Comparison of ENCODE assay signal across 28 mouse cellular contexts in genomic region chr2:179414704-179415103, GRCm38 (mm10). TPM values are rescaled to one million over a fixed set of nuclear protein-coding genes. Genes with fewer than 3 reads are reported as not detected.
A peak's percentile ranks its signal among the peaks of the same experiment; 100 is the strongest.
DNase-seq lines count a peak whose midpoint lies in the region; ATAC-seq and TF ChIP-seq lines count a peak whose summit lies in the region.
"Had no signal": no experiment of that assay in that cellular context is flagged by ENCODE, and none has a peak within 500 bp of the region (broad histone marks: within the 10 kb centered on the region; RNA-seq: fewer than 3 reads in every experiment).

No protein-coding gene starts in this region.

- no peaks in the 10 kb centered on the region for H3K36me3 ChIP-seq in heart, embryonic 11.5 days (ENCODE audit: control insufficient read depth, insufficient read depth, low read length)
- H3K36me3 ChIP-seq in E14TG2a.4 (ENCODE audit: insufficient read depth, low read length): no peaks in the 10 kb centered on the region
- H3K36me3 ChIP-seq: embryonic facial prominence, embryonic 13.5 days; embryonic facial prominence, embryonic 15.5 days; forebrain, embryonic 10.5 days; forebrain, embryonic 12.5 days; G1E had no signal

- no peaks in the 10 kb centered on the region for H3K9me3 ChIP-seq in heart, embryonic 11.5 days (replicated peaks; ENCODE audit: control insufficient read depth, low read length)
- no peaks in the 10 kb centered on the region for H3K9me3 ChIP-seq in E14TG2a.4 (ENCODE audit: low read length)
- H3K9me3 ChIP-seq: embryonic facial prominence, embryonic 13.5 days; embryonic facial prominence, embryonic 15.5 days; forebrain, embryonic 10.5 days; forebrain, embryonic 12.5 days had no signal

- no peaks in the 10 kb centered on the region for H3K27me3 ChIP-seq in heart, embryonic 11.5 days (ENCODE audit: control insufficient read depth, insufficient read depth, low read length)
- H3K27me3 ChIP-seq in E14TG2a.4 (ENCODE audit: insufficient read depth, low read length): no peaks in the 10 kb centered on the region
- H3K27me3 ChIP-seq: CH12.LX; embryonic facial prominence, embryonic 15.5 days; Patski had no signal

- peak; percentile 60 for DNase-seq in heart, adult 11 months
- peak; percentile 61 for DNase-seq in R1 (ENCODE audit: low read depth, low spot score)
- DNase-seq in left cerebral cortex, postnatal 14 days (ENCODE audit: low spot score in 2 of 2): no peak
- DNase-seq: adrenal gland, adult 2 months; adrenal gland, postnatal 10 days; adrenal gland, postnatal 25 days; B cell, adult 2 months; cerebellum, adult 11 months; cerebellum, adult 18-20 months; cerebellum, adult 8-10 months; cerebellum, adult 9-11 months; cerebellum, postnatal 14 days; cerebellum, postnatal 36 days; embryo, embryonic 11 days had no signal

- no peak overlapping the region for H3K9ac ChIP-seq in heart, embryonic 11.5 days (ENCODE audit: low read depth, low read length)
- H3K9ac ChIP-seq: embryonic facial prominence, embryonic 13.5 days; embryonic facial prominence, embryonic 15.5 days; forebrain, embryonic 12.5 days had no signal

- H3K4me2 ChIP-seq in heart, embryonic 11.5 days: no peak overlapping the region
- H3K4me2 ChIP-seq: embryonic facial prominence, embryonic 13.5 days; embryonic facial prominence, embryonic 15.5 days; forebrain, embryonic 12.5 days had no signal

- intact Hi-C loops in left cerebral cortex, postnatal 14 days (cut with DNase I): no loop called here

- TF ChIP-seq CTCF in E14TG2a.4 (conservative IDR thresholded peaks at IDR 0.05; ENCODE audit: low read length): no peak

- WGBS in heart, embryonic 11.5 days (ENCODE audit: insufficient replicate concordance): 91% methylated on average over 9 of the region's 9 CpGs

- H3K4me3 ChIP-seq in heart, embryonic 11.5 days (ENCODE audit: low read depth, low read length): no peak overlapping the region
- H3K4me3 ChIP-seq in E14TG2a.4 (replicated peaks; ENCODE audit: low read length): peak overlapping the region; percentile 35
- H3K4me3 ChIP-seq: embryonic facial prominence, embryonic 13.5 days; embryonic facial prominence, embryonic 15.5 days; erythroblast, embryonic 14.5 days; forebrain, embryonic 10.5 days; forebrain, embryonic 12.5 days had no signal

- H3K27ac ChIP-seq in heart, embryonic 11.5 days (ENCODE audit: low read depth, low read length): no peak overlapping the region
- H3K27ac ChIP-seq: embryonic facial prominence, embryonic 13.5 days; forebrain, embryonic 10.5 days; forebrain, embryonic 12.5 days had no signal

- H3K4me1 ChIP-seq in heart, embryonic 11.5 days (ENCODE audit: control insufficient read depth, insufficient read depth, low read length): no peaks in the 10 kb centered on the region
- 0 out of 2 replicates have a peak, but pooled peaks cover 10% of the 10 kb centered on the region for H3K4me1 ChIP-seq in E14TG2a.4 (replicated peaks; ENCODE audit: low read depth, low read length)
- H3K4me1 ChIP-seq: forebrain, embryonic 10.5 days had no signal

- ATAC-seq in heart, embryonic 11.5 days (replicated peaks; ENCODE audit: insufficient number of reproducible peaks, low FRiP score, low TSS enrichment): no peak
- ATAC-seq: CD4-positive, CD25-positive, alpha-beta regulatory T cell, adult 4 months; forebrain, embryonic 14.5 days; forebrain, embryonic 16.5 days; Patski had no signal

RNA-seq across cellular contexts. Expression of gene Cdh4, which starts 27.5 kb away (rescaled TPM):
- 0.56 and 0.75 TPM in 2 replicates for polyA plus RNA-seq in heart, embryonic 11.5 days (2014; fragmentation: Nextera tagmentation; extraction: Ambion mirVana)
- total RNA-seq in left cerebral cortex, postnatal 14 days (2021): 10 to 100 TPM; 23.8 to 28.8 TPM
- total RNA-seq: CH12.LX; common myeloid progenitor, adult 5-6 weeks had no signal
- polyA plus RNA-seq: CD4-positive, CD25-positive, alpha-beta regulatory T cell, adult 4 months; erythroblast, embryonic 14.5 days; G1E; Patski had no signal

Comparison
In these comparisons a context has a peak if more than half of its experiments do, and no peak if none do; other contexts are left out.
1. DNase-seq: peak in heart, adult 11 months (single experiment) and R1 (single experiment); none in left cerebral cortex, postnatal 14 days (0 of 2).